Mouse (Mus musculus) testis, adult 2 months (tissue): ENCODE results near the gene Sft2d1.

Experiments
- CTCF ChIP-seq: fragments of 200-500 bp; IDR thresholded peaks from 2 replicates; pipeline ENCODE4 v1.5.1; 2012; ENCODE audit warnings: low read depth, mild to moderate bottlenecking, inconsistent platforms, low read length, moderate library complexity; ENCODE audit not compliant: control insufficient read depth, insufficient read depth, insufficient replicate concordance
- POLR2A ChIP-seq: fragments of 200-500 bp; IDR thresholded peaks from 2 replicates; pipeline ENCODE4 v1.6.1; 2012; ENCODE audit warnings: low read depth, mild to moderate bottlenecking, inconsistent platforms, low read length, moderate library complexity; ENCODE audit not compliant: control insufficient read depth

DNA sequence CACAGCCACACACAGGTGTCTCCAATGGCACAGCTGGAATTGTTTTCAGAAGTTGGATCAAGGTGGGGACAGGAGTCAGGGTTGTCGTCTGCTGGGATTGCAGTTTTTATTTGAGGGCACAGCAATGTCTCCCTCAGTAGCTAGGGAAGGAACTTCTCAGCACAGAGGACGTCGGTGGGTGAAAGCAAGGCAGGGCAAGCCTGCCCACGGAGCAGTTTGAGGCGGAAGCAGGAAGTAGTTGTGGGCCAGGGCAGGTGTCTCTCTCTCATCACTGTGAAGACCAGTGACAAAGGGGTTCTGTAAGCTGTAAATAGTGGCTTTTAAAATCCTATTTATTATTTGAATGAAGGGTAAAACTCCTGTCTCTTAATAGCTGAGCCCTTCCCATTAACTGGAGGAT, 31.8 kb downstream of the Sft2d1 start:
- TF ChIP-seq CTCF = no peak
- TF ChIP-seq POLR2A = no peak
